Mouse (Mus musculus): ENCODE measurements around the gene Spock2. TPM values are rescaled to one million over a fixed set of nuclear protein-coding genes. Genes with fewer than 3 reads are reported as not detected.

Gene Spock2
- polyA plus RNA-seq (2012; ENCODE audit: insufficient read depth, insufficient read length, missing spikeins), result 0.11 TPM in 1 of 2 replicates, not detected in the other

DNA sequence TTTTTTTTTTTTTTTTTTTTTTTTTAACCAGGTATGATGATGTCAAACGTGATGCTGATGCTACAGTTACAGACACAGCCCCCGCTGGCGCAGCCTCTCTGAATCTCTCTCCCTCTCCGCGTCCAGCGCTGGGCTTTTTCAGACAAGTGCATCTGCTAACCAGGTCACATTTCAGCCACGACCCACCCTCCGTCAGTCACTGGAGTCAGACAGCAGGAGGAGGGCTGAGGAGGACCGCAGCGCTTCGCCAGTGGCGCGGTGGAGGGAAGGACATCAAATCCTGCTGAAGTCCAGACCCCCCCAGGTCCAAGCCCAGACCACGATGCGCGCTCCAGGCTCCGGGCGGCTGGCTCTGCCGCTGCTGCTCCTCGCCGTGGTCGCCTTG is at the start of gene Spock2:
Spock2 (plus strand) TSS at position 74 of the 385 bp plus-strand sequence.
- TF ChIP-seq POLR2A (IDR thresholded peaks at IDR 0.05; ENCODE audit: borderline replicate concordance, low read depth, low read length) (no peak), CTCF (IDR thresholded peaks at IDR 0.05; ENCODE audit: low read depth, low read length) (no peak)
- Histone ChIP-seq H3K4me3 (ENCODE audit: insufficient read depth, low read length) (peak within 1 kb of the TSS; percentile 52), H3K27ac (ENCODE audit: insufficient read depth, low read depth, low read length) (no peak within 1 kb of the TSS), H3K4me1 (ENCODE audit: control insufficient read depth, insufficient read depth, low read length) (no peaks in the 10 kb centered on the region)

DNA sequence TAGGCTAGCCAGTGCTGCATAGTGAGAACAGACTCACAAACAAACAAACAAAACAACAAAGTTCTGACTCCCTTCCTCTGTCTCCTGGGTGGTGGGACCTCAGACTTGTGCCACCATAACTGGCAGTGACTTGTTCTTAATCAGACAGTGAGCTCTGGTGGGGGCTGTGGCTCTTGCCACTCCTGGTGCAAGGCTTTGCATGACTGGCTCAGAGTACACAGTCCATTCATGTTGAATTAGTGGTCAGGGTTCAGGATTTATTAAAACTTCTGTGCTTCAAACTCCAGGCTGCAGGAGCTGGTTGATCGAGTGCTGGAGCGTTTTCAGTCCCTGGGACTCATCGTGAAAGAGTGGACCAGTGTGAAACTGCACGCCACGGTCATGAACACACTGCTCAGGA is 43.8 kb upstream of the Spock2 start:
- H3K27ac ChIP-seq (ENCODE audit: insufficient read depth, low read depth, low read length), result no peak overlapping the region
- peaks cover 3% of the 10 kb centered on the region; the same call in 1 of the 2 replicates for H3K4me1 ChIP-seq (ENCODE audit: control insufficient read depth, insufficient read depth, low read length)
- no peak overlapping the region for H3K4me3 ChIP-seq (ENCODE audit: insufficient read depth, low read length)
- TF ChIP-seq POLR2A (IDR thresholded peaks at IDR 0.05; ENCODE audit: borderline replicate concordance, low read depth, low read length) (no peak), CTCF (IDR thresholded peaks at IDR 0.05; ENCODE audit: low read depth, low read length) (no peak)

DNA sequence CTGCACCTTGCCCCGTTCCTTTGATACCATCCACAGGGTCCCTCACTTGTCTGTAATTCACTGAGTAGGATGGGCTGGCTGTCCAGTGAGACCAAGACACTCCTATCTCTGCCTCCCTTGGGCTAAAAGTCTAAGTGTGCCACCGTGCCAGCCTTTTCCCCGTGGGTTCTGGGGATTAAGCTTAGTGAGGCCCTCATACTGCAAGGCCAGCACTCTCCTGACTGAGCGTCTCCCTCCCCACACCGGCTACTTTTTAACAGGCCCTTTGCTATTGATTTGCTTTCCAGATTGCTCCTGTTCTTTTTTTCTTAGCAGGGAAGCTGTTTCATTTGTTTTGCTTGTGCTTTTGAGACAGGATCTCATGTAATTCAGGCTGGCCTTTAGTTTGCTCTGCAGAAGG is 43.1 kb upstream of the Spock2 start:
- TF ChIP-seq POLR2A (IDR thresholded peaks at IDR 0.05; ENCODE audit: borderline replicate concordance, low read depth, low read length), result no peak
- TF ChIP-seq CTCF (IDR thresholded peaks at IDR 0.05; ENCODE audit: low read depth, low read length), result no peak
- Histone ChIP-seq H3K4me3 (ENCODE audit: insufficient read depth, low read length) (no peak overlapping the region), H3K27ac (ENCODE audit: insufficient read depth, low read depth, low read length) (no peak overlapping the region), H3K4me1 (ENCODE audit: control insufficient read depth, insufficient read depth, low read length) (peaks cover 3% of the 10 kb centered on the region; the same call in 1 of the 2 replicates)

DNA sequence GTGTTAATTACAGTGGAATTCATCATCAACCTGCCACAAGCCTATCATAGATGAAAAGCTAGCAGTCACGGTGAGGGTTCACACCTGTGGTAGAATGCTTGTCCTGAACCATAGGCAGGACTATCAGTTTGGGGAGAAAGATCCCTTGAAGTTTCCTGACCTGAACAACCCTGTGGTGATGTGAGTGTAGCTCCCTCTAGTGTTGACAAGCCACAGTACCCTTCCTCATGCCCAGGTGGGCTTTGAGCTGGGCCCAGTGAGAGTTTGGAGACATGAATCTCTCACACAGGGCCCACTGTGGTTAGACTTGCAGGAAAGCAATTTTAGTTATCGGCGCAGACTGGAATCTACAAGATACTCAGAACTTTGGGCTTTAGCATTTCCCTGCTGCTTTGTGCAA is 39.5 kb upstream of the Spock2 start:
- peak; percentile 74 for TF ChIP-seq CTCF (IDR thresholded peaks at IDR 0.05; ENCODE audit: low read depth, low read length)
- TF ChIP-seq POLR2A (IDR thresholded peaks at IDR 0.05; ENCODE audit: borderline replicate concordance, low read depth, low read length), result no peak
- Histone ChIP-seq H3K4me3 (ENCODE audit: insufficient read depth, low read length) (no peak overlapping the region), H3K4me1 (ENCODE audit: control insufficient read depth, insufficient read depth, low read length) (no peaks in the 10 kb centered on the region), H3K27ac (ENCODE audit: insufficient read depth, low read depth, low read length) (no peak overlapping the region)

DNA sequence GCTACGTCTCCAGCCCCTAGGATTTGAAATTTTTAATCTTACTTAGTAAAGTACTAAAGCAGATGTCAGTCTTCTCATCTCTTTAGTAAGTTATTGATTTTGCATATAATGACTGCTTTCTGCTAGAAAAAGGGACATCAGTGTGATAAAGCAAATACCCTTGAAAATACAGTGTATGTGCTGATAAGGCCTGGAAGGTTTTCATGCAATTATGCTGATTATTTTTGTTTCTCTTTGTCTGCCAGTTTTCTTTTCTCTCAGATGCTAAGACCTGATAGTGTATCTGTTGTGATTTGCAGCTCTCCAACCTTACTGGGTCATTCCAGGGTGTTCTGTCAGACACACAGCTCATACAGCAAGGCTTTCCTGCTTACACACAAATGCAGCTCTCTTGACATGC is 30.9 kb upstream of the Spock2 start:
- no peak overlapping the region for H3K4me3 ChIP-seq (ENCODE audit: insufficient read depth, low read length)
- no peak overlapping the region for H3K27ac ChIP-seq (ENCODE audit: insufficient read depth, low read depth, low read length)

DNA sequence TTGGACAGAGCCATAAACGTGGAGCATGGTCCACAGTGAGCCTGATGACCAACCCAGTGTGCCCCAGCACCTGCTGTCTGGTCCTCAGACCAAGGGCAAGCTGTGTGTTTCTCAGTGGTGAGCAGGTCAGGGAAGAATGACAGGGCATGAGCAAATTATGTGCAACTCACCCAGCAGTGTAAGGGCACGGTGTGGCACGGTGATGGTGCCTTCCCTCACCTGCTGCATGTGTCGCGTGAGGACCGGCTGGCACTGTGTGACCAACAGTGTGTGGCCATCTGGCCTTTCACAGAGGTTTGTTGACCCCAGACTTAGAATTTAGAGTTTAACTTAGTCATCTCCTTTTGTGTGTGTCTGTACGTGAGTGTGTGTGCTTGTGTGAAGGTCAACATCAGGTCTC is 28.8 kb upstream of the Spock2 start:
- TF ChIP-seq POLR2A (IDR thresholded peaks at IDR 0.05; ENCODE audit: borderline replicate concordance, low read depth, low read length) (no peak), CTCF (IDR thresholded peaks at IDR 0.05; ENCODE audit: low read depth, low read length) (no peak)
- Histone ChIP-seq H3K4me3 (ENCODE audit: insufficient read depth, low read length) (no peak overlapping the region), H3K27ac (ENCODE audit: insufficient read depth, low read depth, low read length) (no peak overlapping the region), H3K4me1 (ENCODE audit: control insufficient read depth, insufficient read depth, low read length) (peaks cover 20% of the 10 kb centered on the region)

More for the DNA sequence above, 30.9 kb upstream of the Spock2 start:
- H3K4me1 ChIP-seq (ENCODE audit: control insufficient read depth, insufficient read depth, low read length), result peaks cover 7% of the 10 kb centered on the region
- TF ChIP-seq POLR2A (IDR thresholded peaks at IDR 0.05; ENCODE audit: borderline replicate concordance, low read depth, low read length), result no peak
- no peak for TF ChIP-seq CTCF (IDR thresholded peaks at IDR 0.05; ENCODE audit: low read depth, low read length)

DNA sequence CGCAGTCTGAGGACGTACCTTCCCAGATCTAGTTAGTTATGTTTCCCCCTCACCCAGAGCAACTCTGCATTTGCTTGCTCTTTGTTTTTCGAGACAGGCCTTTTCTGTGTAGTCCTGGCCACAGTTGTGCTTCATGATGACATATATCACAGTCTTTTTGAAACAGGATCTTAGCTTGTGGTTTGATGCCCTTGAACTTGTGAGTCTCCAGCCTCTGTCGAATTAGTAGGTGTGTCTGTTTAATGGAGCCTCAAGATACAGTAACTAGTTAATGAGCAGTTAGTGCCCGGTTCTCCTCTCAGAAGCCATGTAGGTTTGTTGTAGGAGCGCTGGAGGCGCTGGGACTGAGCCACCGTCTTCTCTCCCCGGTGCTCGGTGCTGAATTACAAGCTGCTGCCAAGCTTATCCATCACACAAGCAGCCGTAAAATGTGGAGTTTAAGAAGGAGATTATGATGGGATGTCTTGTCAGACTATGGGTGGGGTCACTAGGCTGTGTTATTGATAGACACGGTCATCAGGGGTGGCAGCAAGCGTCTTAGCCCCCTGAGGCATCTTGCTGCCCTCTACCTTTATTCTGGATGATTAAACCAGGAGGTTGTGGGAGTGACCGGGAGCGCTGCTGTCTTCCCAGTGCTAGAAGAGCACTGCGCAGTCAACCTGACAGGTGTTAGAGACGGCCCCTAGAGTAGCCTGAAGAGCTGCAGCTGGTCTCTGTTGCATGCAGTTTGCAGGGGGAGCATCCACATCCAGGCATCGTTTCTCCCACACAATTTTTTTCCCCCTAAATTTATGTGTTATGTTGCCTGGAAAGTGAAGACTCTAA is 28.1 kb upstream of the Spock2 start:
- H3K4me3 ChIP-seq (ENCODE audit: insufficient read depth, low read length), result no peak overlapping the region
- no peak overlapping the region for H3K27ac ChIP-seq (ENCODE audit: insufficient read depth, low read depth, low read length)
- TF ChIP-seq POLR2A (IDR thresholded peaks at IDR 0.05; ENCODE audit: borderline replicate concordance, low read depth, low read length), result no peak
- TF ChIP-seq CTCF (IDR thresholded peaks at IDR 0.05; ENCODE audit: low read depth, low read length), result no peak
- peaks cover 20% of the 10 kb centered on the region for H3K4me1 ChIP-seq (ENCODE audit: control insufficient read depth, insufficient read depth, low read length)

DNA sequence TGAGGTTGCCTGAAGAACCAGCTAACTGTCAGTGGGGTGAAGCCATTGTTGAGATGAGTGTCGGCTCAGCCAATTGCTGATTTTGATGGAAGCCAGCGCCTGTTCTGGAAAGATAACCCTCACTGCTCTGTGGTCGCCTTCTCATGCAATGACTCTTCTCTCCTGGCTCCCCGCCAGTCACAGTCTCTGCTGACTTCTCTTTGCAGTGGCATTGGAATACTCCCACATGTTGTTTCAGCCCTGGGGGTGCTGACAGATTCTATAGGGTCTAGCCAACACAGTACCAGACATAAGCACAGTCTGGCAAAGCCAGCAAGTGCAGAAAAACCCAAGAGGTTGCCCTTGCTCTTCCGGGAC is 27.5 kb upstream of the Spock2 start:
- Histone ChIP-seq H3K27ac (ENCODE audit: insufficient read depth, low read depth, low read length) (no peak overlapping the region), H3K4me3 (ENCODE audit: insufficient read depth, low read length) (no peak overlapping the region), H3K4me1 (ENCODE audit: control insufficient read depth, insufficient read depth, low read length) (peaks cover 20% of the 10 kb centered on the region)
- TF ChIP-seq POLR2A (IDR thresholded peaks at IDR 0.05; ENCODE audit: borderline replicate concordance, low read depth, low read length) (no peak), CTCF (IDR thresholded peaks at IDR 0.05; ENCODE audit: low read depth, low read length) (no peak)

DNA sequence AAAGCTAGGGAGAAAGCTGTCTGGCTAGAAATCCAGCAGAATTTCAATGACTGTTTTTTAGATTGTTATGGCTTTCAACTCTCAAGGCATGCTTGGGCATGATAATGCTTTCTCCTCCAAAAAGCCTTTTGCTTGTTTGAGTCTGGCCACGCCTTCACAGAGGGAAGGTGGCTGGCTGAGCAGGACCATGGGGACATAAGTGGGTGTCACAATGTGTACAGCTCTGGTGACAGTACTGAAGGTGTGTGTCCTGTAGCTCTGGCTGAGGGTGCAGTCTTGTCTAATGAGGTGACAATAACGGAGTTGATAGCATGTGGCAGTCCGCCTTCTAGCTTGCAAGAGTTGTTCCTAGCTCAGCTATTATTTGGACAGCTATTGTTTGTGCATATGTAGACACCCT is 25.8 kb upstream of the Spock2 start:
- TF ChIP-seq POLR2A (IDR thresholded peaks at IDR 0.05; ENCODE audit: borderline replicate concordance, low read depth, low read length) (no peak), CTCF (IDR thresholded peaks at IDR 0.05; ENCODE audit: low read depth, low read length) (no peak)
- H3K27ac ChIP-seq (ENCODE audit: insufficient read depth, low read depth, low read length), result no peak overlapping the region
- no peak overlapping the region for H3K4me3 ChIP-seq (ENCODE audit: insufficient read depth, low read length)
- H3K4me1 ChIP-seq (ENCODE audit: control insufficient read depth, insufficient read depth, low read length), result peaks cover 28% of the 10 kb centered on the region

DNA sequence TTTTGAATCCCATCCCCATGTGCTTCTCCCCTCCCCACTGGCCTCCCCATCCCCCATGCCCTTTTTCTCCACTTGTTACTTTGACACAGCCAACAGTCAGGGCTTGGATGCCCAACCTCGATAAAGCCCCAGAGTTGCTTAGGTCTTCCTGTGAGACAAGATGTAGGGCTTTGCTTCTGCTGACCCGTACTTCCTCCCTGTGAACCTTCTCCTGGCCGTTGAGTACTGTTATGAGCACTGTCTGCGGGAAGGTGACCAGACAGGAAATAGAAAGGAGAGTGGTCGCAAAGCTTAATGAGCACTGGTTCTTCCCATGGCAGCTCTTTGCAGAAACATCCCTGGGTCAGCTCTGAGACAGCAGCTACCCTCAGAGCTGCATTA is 25.4 kb upstream of the Spock2 start:
- H3K4me1 ChIP-seq (ENCODE audit: control insufficient read depth, insufficient read depth, low read length), result peaks cover 28% of the 10 kb centered on the region
- no peak overlapping the region for H3K27ac ChIP-seq (ENCODE audit: insufficient read depth, low read depth, low read length)
- TF ChIP-seq POLR2A (IDR thresholded peaks at IDR 0.05; ENCODE audit: borderline replicate concordance, low read depth, low read length) (no peak), CTCF (IDR thresholded peaks at IDR 0.05; ENCODE audit: low read depth, low read length) (no peak)
- H3K4me3 ChIP-seq (ENCODE audit: insufficient read depth, low read length), result no peak overlapping the region

All from bone marrow macrophage, adult 2 months (primary cell).